Mouse (Mus musculus) layer of hippocampus, postnatal 14 days (tissue): Measurements from ENCODE around the gene Hsp90b1. TPM values are rescaled to one million over a fixed set of nuclear protein-coding genes. Genes with fewer than 3 reads are reported as not detected.
A peak's percentile ranks its signal among the peaks of the same experiment; 100 is the strongest.
"Not testable (repeated sequence)": the region's sequence is repeated elsewhere in the genome, so short reads cannot be mapped to it uniquely, and the experiment has no call there.

Experiments
- DNase-seq, 2 experiments: peaks; one replicate each; pipeline ENCODE4 v3.0.0; 2021 to 2022; ENCODE audit warnings: low spot score in 2 of 2, mixed read lengths in 1 of 2
- long read RNA-seq, 2 experiments: library from polyadenylated mRNA; stranded (forward); transcript quantifications; one replicate each; pipeline ENCODE4 v2.0.0; 2021
- total RNA-seq, 2 experiments: library from RNA; stranded (reverse); gene quantifications; 2 replicates each; pipeline ENCODE4 v1.2.3; 2021

Gene Hsp90b1
- 100 to 1,000 TPM; 269 to 327 TPM for total RNA-seq
- long read RNA-seq, experiment 1, transcript Hsp90b1-201 (18 exons, 2,825 nt): major isoform, 116 of 146 reads
- long read RNA-seq, experiment 1, partial matches to known transcripts: 20 of 146 reads
- long read RNA-seq, experiment 1, other reads (novel, unspliced or antisense): 10 of 146 reads
- long read RNA-seq, experiment 2, transcript Hsp90b1-201 (18 exons, 2,825 nt): major isoform, 125 of 182 reads
- long read RNA-seq, experiment 2, partial matches to known transcripts: 41 of 182 reads
- long read RNA-seq, experiment 2, other reads (novel, unspliced or antisense): 16 of 182 reads

GRCm38 (mm10) chr10:86705318-86705921 is at the start of gene Hsp90b1, which contains the start of gene Ttc41:
Hsp90b1 (minus strand) TSS chr10:86705509.
Ttc41 (plus strand) TSS chr10:86705811.
- peak; percentile 99 to 100 for DNase-seq

GRCm38 (mm10) chr10:86744306-86744705 is 39.0 kb upstream of the Hsp90b1 start:
- DNase-seq: no peak

GRCm38 (mm10) chr10:86742918-86743317 is 37.6 kb upstream of the Hsp90b1 start:
- no peak for DNase-seq

GRCm38 (mm10) chr10:86735036-86735435 is 29.7 kb upstream of the Hsp90b1 start:
- no peak for DNase-seq

GRCm38 (mm10) chr10:86731500-86731863 is 26.2 kb upstream of the Hsp90b1 start:
- DNase-seq: no peak

- peak; percentile 75 to 84 for DNase-seq
Observed at GRCm38 (mm10) chr10:86730823-86731499, 25.7 kb upstream of the Hsp90b1 start.

- no peak for DNase-seq
Observed at GRCm38 (mm10) chr10:86728176-86728575, 22.9 kb upstream of the Hsp90b1 start.

- DNase-seq: peak in 1 of 2 experiments; percentile 12
Observed at GRCm38 (mm10) chr10:86727548-86727980, 22.3 kb upstream of the Hsp90b1 start.

GRCm38 (mm10) chr10:86712156-86712555 is 6.8 kb upstream of the Hsp90b1 start:
- no peak for DNase-seq

GRCm38 (mm10) chr10:86707134-86707533 is 1.8 kb upstream of the Hsp90b1 start:
- no peak for DNase-seq

- DNase-seq: no peak
Observed at GRCm38 (mm10) chr10:86705922-86706752, 828 bp upstream of the Hsp90b1 start.

- DNase-seq: no peak
Observed at GRCm38 (mm10) chr10:86704589-86705191, 619 bp downstream of the Hsp90b1 start.

- no peak for DNase-seq
Observed at GRCm38 (mm10) chr10:86704141-86704540, 1.2 kb downstream of the Hsp90b1 start.

GRCm38 (mm10) chr10:86703375-86703774 is 1.9 kb downstream of the Hsp90b1 start:
- DNase-seq: no peak

- no peak for DNase-seq
Observed at GRCm38 (mm10) chr10:86702312-86702920, 2.9 kb downstream of the Hsp90b1 start.

- no peak for DNase-seq
Observed at GRCm38 (mm10) chr10:86700973-86701372, 4.3 kb downstream of the Hsp90b1 start.

GRCm38 (mm10) chr10:86700251-86700650 is 5.1 kb downstream of the Hsp90b1 start:
- no peak for DNase-seq

- not testable (repeated sequence) for DNase-seq
Observed at GRCm38 (mm10) chr10:86686017-86686360, 19.3 kb downstream of the Hsp90b1 start.

- peak; percentile 82 to 89 for DNase-seq
Observed at GRCm38 (mm10) chr10:86685179-86686016, 19.9 kb downstream of the Hsp90b1 start.

- DNase-seq: not testable (repeated sequence)
Observed at GRCm38 (mm10) chr10:86684797-86685178, 20.5 kb downstream of the Hsp90b1 start.
